Mouse (Mus musculus) intestine, postnatal 0 days (tissue): ENCODE measurements around the gene Sh3bp5. TPM values are rescaled to one million over a fixed set of nuclear protein-coding genes. Genes with fewer than 3 reads are reported as not detected.

ENCODE experiments used
- ATAC-seq: fragments of 200-750 bp; cut with Nextera tagmentation; 2 replicates; pipeline ENCODE4 v1.8.0; 2017; ENCODE audit warnings: mild to moderate bottlenecking, moderate TSS enrichment, moderate library complexity
- H3K27ac ChIP-seq: fragments of 300-500 bp; sonication (generic); 2 replicates; pipeline ENCODE4 v1.5.1; 2014; ENCODE audit warnings: mild to moderate bottlenecking, low read depth, low read length, moderate library complexity
- H3K27me3 ChIP-seq: fragments of 300-500 bp; sonication (generic); replicated peaks from 2 replicates; pipeline ENCODE4 v1.6.1; 2014; ENCODE audit warnings: low read length, mixed read lengths; ENCODE audit not compliant: control insufficient read depth, insufficient read depth
- H3K36me3 ChIP-seq: fragments of 300-500 bp; sonication (generic); 2 replicates; pipeline ENCODE4 v1.6.1; 2014; ENCODE audit warnings: mild to moderate bottlenecking, moderate library complexity; ENCODE audit not compliant: control insufficient read depth, insufficient read depth
- H3K4me1 ChIP-seq: fragments of 300-500 bp; sonication (generic); replicated peaks from 2 replicates; pipeline ENCODE4 v1.6.1; 2014; ENCODE audit warnings: antibody characterized with exemption, low read length, mixed read lengths; ENCODE audit not compliant: control insufficient read depth, insufficient read depth
- H3K4me2 ChIP-seq: fragments of 300-500 bp; sonication (generic); replicated peaks from 2 replicates; pipeline ENCODE4 v1.6.1; 2014; ENCODE audit warnings: low read depth, mild to moderate bottlenecking, moderate library complexity
- H3K4me3 ChIP-seq: fragments of 300-500 bp; sonication (generic); 2 replicates; pipeline ENCODE4 v1.5.1; 2014; ENCODE audit warnings: low read depth, low read length
- H3K9ac ChIP-seq: fragments of 300-500 bp; sonication (generic); 2 replicates; pipeline ENCODE4 v1.6.1; 2014; ENCODE audit warnings: mild to moderate bottlenecking, low read depth, low read length
- H3K9me3 ChIP-seq: fragments of 300-500 bp; sonication (generic); 2 replicates; pipeline ENCODE4 v1.6.1; 2016; ENCODE audit warnings: mixed run types; ENCODE audit not compliant: control insufficient read depth
- CTCF ChIP-seq: sonication (generic); IDR thresholded peaks from 2 replicates; pipeline ENCODE4 v1.5.1; 2016; ENCODE audit warnings: low read depth, mild to moderate bottlenecking, control low read depth, antibody characterized with exemption, moderate library complexity
- WGBS: fragments of 180-500 bp; shearing (Covaris S2); extraction: QIAGEN DNeasy Blood & Tissue Kit; methylation state at CpG from one replicate; pipeline ENCODE4 v1.1.7; 2014; 5-methylcytosine and 5-hydroxymethylcytosine counted together
- polyA plus RNA-seq: library from polyadenylated mRNA; unstranded; fragments of >200 nt; fragmentation: Nextera tagmentation; extraction: Ambion mirVana; gene quantifications from 2 replicates; pipeline ENCODE4 v1.2.1, GENCODE M21; 2015

Sh3bp5 gene
- polyA plus RNA-seq, 1 experiment from 2014 or later, result 12.4 TPM

GRCm38 (mm10) chr14:31345367-31345766 is 90.5 kb downstream of the Sh3bp5 start:
- Histone ChIP-seq H3K4me1 (no peaks in the 10 kb centered on the region), H3K4me2 (no peak overlapping the region), H3K4me3 (no peak overlapping the region), H3K27me3 (no peaks in the 10 kb centered on the region), H3K27ac (no peak overlapping the region), H3K36me3 (peaks cover 38% of the 10 kb centered on the region), H3K9me3 (no peaks in the 10 kb centered on the region), H3K9ac (no peak overlapping the region)
- WGBS, result 88% methylated on average over 1 of the region's 1 CpGs
- no peak for TF ChIP-seq CTCF
- ATAC-seq, result no peak

- H3K27me3 ChIP-seq, result no peaks in the 10 kb centered on the region
- H3K9me3 ChIP-seq, result no peaks in the 10 kb centered on the region
- TF ChIP-seq CTCF, result no peak
- 81% methylated on average over 8 of the region's 8 CpGs for WGBS
- no peak overlapping the region for H3K4me2 ChIP-seq
- no peaks in the 10 kb centered on the region for H3K4me1 ChIP-seq
- H3K27ac ChIP-seq, result no peak overlapping the region
- ATAC-seq, result no peak
- H3K4me3 ChIP-seq, result no peak overlapping the region
- peaks cover 28% of the 10 kb centered on the region for H3K36me3 ChIP-seq
- no peak overlapping the region for H3K9ac ChIP-seq
Observed at GRCm38 (mm10) chr14:31343241-31343640, 92.6 kb downstream of the Sh3bp5 start.

- peak overlapping the region; percentile 80; the same call in 1 of the 2 replicates for H3K4me3 ChIP-seq
- no peak overlapping the region for H3K27ac ChIP-seq
- ATAC-seq, result no peak
- no peak for TF ChIP-seq CTCF
- H3K4me1 ChIP-seq, result no peaks in the 10 kb centered on the region
- no peaks in the 10 kb centered on the region for H3K27me3 ChIP-seq
- no peak overlapping the region for H3K9ac ChIP-seq
- peak overlapping the region; percentile 61 for H3K4me2 ChIP-seq
- H3K36me3 ChIP-seq, result peaks cover 7% of the 10 kb centered on the region
- no peaks in the 10 kb centered on the region for H3K9me3 ChIP-seq
Observed at GRCm38 (mm10) chr14:31337947-31338346, 97.9 kb downstream of the Sh3bp5 start.

GRCm38 (mm10) chr14:31337406-31337805 is 98.5 kb downstream of the Sh3bp5 start:
- no peak for ATAC-seq

GRCm38 (mm10) chr14:31336369-31337155 is 99.3 kb downstream of the Sh3bp5 start, which contains the start of gene Capn7:
Gene Capn7, plus strand, starts transcription at chr14:31336638.
- no peaks in the 10 kb centered on the region for H3K27me3 ChIP-seq
- no peaks in the 10 kb centered on the region for H3K4me1 ChIP-seq
- H3K27ac ChIP-seq, result peak within 1 kb of the TSS; percentile 93
- peak; percentile 98 for ATAC-seq
- peaks cover 5% of the 10 kb centered on the region for H3K36me3 ChIP-seq
- H3K9ac ChIP-seq, result peak within 1 kb of the TSS; percentile 82
- under 1% methylated on average over 78 of the region's 78 CpGs for WGBS
- H3K4me3 ChIP-seq, result peak within 1 kb of the TSS; percentile 80
- H3K4me2 ChIP-seq, result peak within 1 kb of the TSS; percentile 61
- H3K9me3 ChIP-seq, result no peaks in the 10 kb centered on the region
- peak; percentile 72 for TF ChIP-seq CTCF

More at GRCm38 (mm10) chr14:31337406-31337805, 98.5 kb downstream of the Sh3bp5 start:
- H3K4me3 ChIP-seq, result peak overlapping the region; percentile 80
- peak overlapping the region; percentile 82; the same call in 1 of the 2 replicates for H3K9ac ChIP-seq
- H3K27me3 ChIP-seq, result no peaks in the 10 kb centered on the region
- TF ChIP-seq CTCF, result no peak
- H3K4me2 ChIP-seq, result peak overlapping the region; percentile 61
- H3K36me3 ChIP-seq, result peaks cover 5% of the 10 kb centered on the region
- no peak overlapping the region for H3K27ac ChIP-seq
- 18% methylated on average over 7 of the region's 7 CpGs for WGBS
- H3K9me3 ChIP-seq, result no peaks in the 10 kb centered on the region
- no peaks in the 10 kb centered on the region for H3K4me1 ChIP-seq

GRCm38 (mm10) chr14:31335765-31336164 is 100.1 kb downstream of the Sh3bp5 start:
- no peak overlapping the region for H3K27ac ChIP-seq
- no peaks in the 10 kb centered on the region for H3K36me3 ChIP-seq
- H3K4me1 ChIP-seq, result no peaks in the 10 kb centered on the region
- no peak for TF ChIP-seq CTCF
- H3K4me2 ChIP-seq, result peak overlapping the region; percentile 61
- H3K4me3 ChIP-seq, result peak overlapping the region; percentile 80; the same call in 1 of the 2 replicates
- no peak overlapping the region for H3K9ac ChIP-seq
- no peaks in the 10 kb centered on the region for H3K9me3 ChIP-seq
- H3K27me3 ChIP-seq, result no peaks in the 10 kb centered on the region
- no peak for ATAC-seq
- WGBS, result 50% methylated on average over 3 of the region's 3 CpGs
